Mouse (Mus musculus) liver, embryonic 11.5 days (tissue): ENCODE measurements at regions not wholly inside any gene's neighbourhood (a gene's known extent, or its start where the extent isn't known, plus 50 kb on each side); places are given as distances from the start of the nearest gene placed in this dataset.

Experiments used
- ATAC-seq: fragments of 200-750 bp; cut with Nextera tagmentation; replicated peaks from 2 replicates; pipeline ENCODE4 v1.8.0; 2017; ENCODE audit warnings: moderate number of reproducible peaks, mild to moderate bottlenecking, moderate TSS enrichment, moderate library complexity; ENCODE audit not compliant: low FRiP score
- DNase-seq: peaks from one replicate; pipeline ENCODE4 v3.0.0-alpha.2; 2017; ENCODE audit warnings: low spot score
- H3K27ac ChIP-seq: fragments of 300-500 bp; sonication (generic); 2 replicates; pipeline ENCODE4 v1.5.1; 2014; ENCODE audit warnings: mild to moderate bottlenecking, low read depth, low read length, control low read depth
- H3K27me3 ChIP-seq: fragments of 300-500 bp; sonication (generic); replicated peaks from 2 replicates; pipeline ENCODE4 v1.6.1; 2014; ENCODE audit warnings: low read length, mixed read lengths; ENCODE audit not compliant: control insufficient read depth, insufficient read depth
- H3K36me3 ChIP-seq: fragments of 300-500 bp; sonication (generic); 2 replicates; pipeline ENCODE4 v1.6.1; 2014; ENCODE audit warnings: mild to moderate bottlenecking, low read length, moderate library complexity, mixed read lengths; ENCODE audit not compliant: control insufficient read depth, insufficient read depth
- H3K4me1 ChIP-seq: fragments of 300-500 bp; sonication (generic); replicated peaks from 2 replicates; pipeline ENCODE4 v1.6.1; 2014; ENCODE audit warnings: low read length, mixed read lengths; ENCODE audit not compliant: control insufficient read depth, insufficient read depth
- H3K4me2 ChIP-seq: fragments of 300-500 bp; sonication (generic); 2 replicates; pipeline ENCODE4 v1.6.1; 2014; ENCODE audit warnings: mild to moderate bottlenecking, control low read depth, moderate library complexity
- H3K4me3 ChIP-seq: fragments of 300-500 bp; sonication (generic); 2 replicates; pipeline ENCODE4 v1.5.1; 2014; ENCODE audit warnings: low read depth, low read length, control low read depth
- H3K9ac ChIP-seq: fragments of 300-500 bp; sonication (generic); 2 replicates; pipeline ENCODE4 v1.6.1; 2014; ENCODE audit warnings: low read depth, low read length, control low read depth
- H3K9me3 ChIP-seq: fragments of 300-500 bp; sonication (generic); 2 replicates; pipeline ENCODE4 v1.6.1; 2016; ENCODE audit warnings: low read length, inconsistent platforms, mixed read lengths; ENCODE audit not compliant: control insufficient read depth
- WGBS: fragments of 180-500 bp; shearing (Covaris S2); extraction: QIAGEN DNeasy Blood & Tissue Kit; methylation state at CpG from one replicate; pipeline ENCODE4 v1.1.7; 2014; 5-methylcytosine and 5-hydroxymethylcytosine counted together

DNA sequence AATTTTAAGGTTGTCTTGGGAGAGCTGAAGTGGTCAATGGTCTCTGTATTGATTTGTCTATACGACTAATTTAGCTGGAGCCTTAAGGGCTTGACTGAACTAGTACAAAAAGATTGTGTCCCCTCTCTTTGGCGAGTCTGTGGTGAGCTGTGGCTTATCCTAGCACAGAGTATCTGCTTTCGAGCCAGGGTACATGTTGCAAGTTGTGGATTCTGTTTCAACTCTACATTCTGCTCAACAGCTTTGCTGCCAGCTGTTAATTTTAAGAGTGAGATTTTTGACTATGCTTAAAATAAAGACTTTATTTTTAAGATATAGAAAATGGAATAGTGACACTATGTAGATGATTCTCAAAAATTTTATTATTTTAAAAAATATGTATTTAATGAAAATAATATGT, 175.8 kb upstream of the Agbl1 start:
- ATAC-seq, result no peak
- Histone ChIP-seq H3K4me1 (no peaks in the 10 kb centered on the region), H3K36me3 (no peaks in the 10 kb centered on the region), H3K4me3 (no peak overlapping the region), H3K27ac (no peak overlapping the region), H3K4me2 (no peak overlapping the region), H3K9me3 (no peaks in the 10 kb centered on the region), H3K27me3 (no peaks in the 10 kb centered on the region), H3K9ac (no peak overlapping the region)
- WGBS, result 70% methylated on average over 3 of the region's 3 CpGs
- DNase-seq, result no peak

DNA sequence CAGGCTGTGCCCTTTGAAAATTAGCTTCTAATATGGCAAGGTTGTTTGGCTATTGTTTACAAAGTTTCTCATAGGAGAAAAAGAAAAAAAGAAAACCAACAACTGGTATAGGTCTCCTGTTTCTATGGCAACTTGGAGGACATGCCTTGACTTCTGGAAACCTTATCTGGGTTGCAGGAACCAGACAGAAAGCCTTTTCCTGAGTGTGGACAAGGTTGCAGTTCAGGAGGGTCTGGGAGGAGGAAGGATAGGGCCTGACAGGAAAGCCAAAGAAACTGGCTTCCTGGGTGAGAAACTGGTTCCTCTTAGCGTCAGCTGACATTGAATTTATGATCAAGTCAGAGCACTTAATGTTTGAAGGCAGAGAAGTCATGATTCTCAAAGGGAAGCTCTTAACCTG, 130.5 kb upstream of the Agbl1 start:
- ATAC-seq (no peak), DNase-seq (no peak)
- WGBS, result 37% methylated on average over 1 of the region's 1 CpGs
- Histone ChIP-seq H3K9me3 (no peaks in the 10 kb centered on the region), H3K27ac (no peak overlapping the region), H3K9ac (no peak overlapping the region), H3K4me1 (no peaks in the 10 kb centered on the region), H3K36me3 (no peaks in the 10 kb centered on the region), H3K4me3 (no peak overlapping the region), H3K27me3 (no peaks in the 10 kb centered on the region), H3K4me2 (no peak overlapping the region)

GRCm38 (mm10) chr7:76121242-76121844, 108.3 kb upstream of the Agbl1 start:
- H3K4me1 ChIP-seq, result no peaks in the 10 kb centered on the region
- no peaks in the 10 kb centered on the region for H3K9me3 ChIP-seq
- no peaks in the 10 kb centered on the region for H3K36me3 ChIP-seq
- no peak overlapping the region for H3K4me2 ChIP-seq
- no peaks in the 10 kb centered on the region for H3K27me3 ChIP-seq
- no peak overlapping the region for H3K4me3 ChIP-seq
- no peak overlapping the region for H3K9ac ChIP-seq
- DNase-seq (no peak), ATAC-seq (no peak)
- H3K27ac ChIP-seq, result no peak overlapping the region
- 83% methylated on average over 8 of the region's 8 CpGs for WGBS

DNA sequence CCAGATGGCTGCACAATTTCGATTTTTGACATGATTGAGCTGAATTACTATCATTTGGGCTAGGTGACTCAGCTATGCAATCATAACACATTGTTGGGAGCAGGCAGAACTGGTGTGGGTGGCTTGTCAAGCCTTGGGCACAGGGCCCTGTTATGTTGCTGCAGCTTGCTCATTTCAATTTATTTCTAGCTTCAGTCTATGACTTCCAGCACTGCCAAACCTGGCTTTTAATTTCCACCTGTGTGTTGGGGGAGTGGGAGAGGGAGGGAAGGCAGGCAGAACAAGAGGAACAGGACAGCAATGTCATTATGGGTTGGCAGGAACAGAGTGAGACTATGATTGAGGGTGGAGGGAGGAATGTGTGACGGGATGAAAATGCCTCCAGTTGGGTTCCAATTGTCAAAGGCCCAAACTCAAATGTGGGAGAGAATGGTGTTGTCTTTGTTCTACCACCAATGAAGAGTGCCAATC, 102.0 kb upstream of the Agbl1 start:
- no peak for DNase-seq
- Histone ChIP-seq H3K27me3 (no peaks in the 10 kb centered on the region), H3K27ac (no peak overlapping the region), H3K36me3 (no peaks in the 10 kb centered on the region), H3K9me3 (no peaks in the 10 kb centered on the region), H3K4me2 (no peak overlapping the region), H3K4me3 (no peak overlapping the region), H3K9ac (no peak overlapping the region), H3K4me1 (no peaks in the 10 kb centered on the region)
- WGBS, result 68% methylated on average over 2 of the region's 2 CpGs
- ATAC-seq, result no peak

DNA sequence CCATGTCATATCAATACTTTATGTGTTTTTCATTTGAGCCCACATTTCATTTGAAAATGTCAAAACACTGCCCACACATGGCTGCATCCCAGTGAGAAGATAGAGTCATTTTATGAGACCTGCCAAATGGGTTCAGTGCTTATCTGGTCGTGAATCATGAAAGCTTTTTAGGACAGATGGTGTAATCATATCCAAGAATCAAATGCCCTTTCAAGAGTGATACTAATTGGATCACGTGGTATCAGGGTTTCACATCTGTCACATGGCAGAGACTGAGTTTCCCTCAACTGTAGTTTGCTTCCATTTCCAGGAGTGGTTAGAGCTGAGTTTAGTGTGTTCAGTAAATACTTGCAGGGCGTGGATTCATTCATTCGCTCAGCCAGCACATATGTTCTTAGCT, 87.2 kb upstream of the Agbl1 start:
- H3K27me3 ChIP-seq, result no peaks in the 10 kb centered on the region
- WGBS, result 71% methylated on average over 4 of the region's 4 CpGs
- H3K9me3 ChIP-seq, result no peaks in the 10 kb centered on the region
- H3K27ac ChIP-seq, result no peak overlapping the region
- no peaks in the 10 kb centered on the region for H3K4me1 ChIP-seq
- ATAC-seq (no peak), DNase-seq (no peak)
- H3K4me2 ChIP-seq, result no peak overlapping the region
- H3K4me3 ChIP-seq, result no peak overlapping the region
- H3K36me3 ChIP-seq, result no peaks in the 10 kb centered on the region
- no peak overlapping the region for H3K9ac ChIP-seq

GRCm38 (mm10) chr7:76146385-76146784, 83.3 kb upstream of the Agbl1 start:
- H3K4me2 ChIP-seq, result no peak overlapping the region
- no peak overlapping the region for H3K9ac ChIP-seq
- no peaks in the 10 kb centered on the region for H3K4me1 ChIP-seq
- no peak overlapping the region for H3K27ac ChIP-seq
- H3K4me3 ChIP-seq, result no peak overlapping the region
- no peak for ATAC-seq
- DNase-seq, result no peak
- no peaks in the 10 kb centered on the region for H3K27me3 ChIP-seq
- H3K9me3 ChIP-seq, result no peaks in the 10 kb centered on the region
- no peaks in the 10 kb centered on the region for H3K36me3 ChIP-seq

DNA sequence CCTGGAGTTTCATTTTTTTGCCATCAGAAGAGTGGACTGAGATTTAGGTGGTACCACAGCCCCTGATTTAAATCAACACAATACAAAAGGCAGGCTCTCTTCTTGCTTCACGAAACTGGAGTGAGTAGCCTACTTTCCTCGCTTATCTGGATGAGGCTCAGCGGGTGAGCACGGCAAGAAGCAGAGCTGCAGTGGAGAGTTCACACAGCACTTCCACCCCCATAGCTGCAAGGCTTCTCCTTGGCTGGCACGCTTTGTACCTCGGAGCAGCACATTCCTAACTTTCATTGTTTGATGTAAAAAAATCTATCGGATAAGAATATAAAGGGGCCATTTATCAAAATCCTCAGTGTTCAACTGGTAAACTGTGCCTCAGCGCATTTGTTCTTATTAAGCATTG, 72.8 kb upstream of the Agbl1 start:
- Histone ChIP-seq H3K4me1 (no peaks in the 10 kb centered on the region), H3K27ac (no peak overlapping the region), H3K27me3 (no peaks in the 10 kb centered on the region), H3K36me3 (no peaks in the 10 kb centered on the region), H3K9me3 (no peaks in the 10 kb centered on the region), H3K4me3 (no peak overlapping the region), H3K9ac (no peak overlapping the region), H3K4me2 (no peak overlapping the region)
- 39% methylated on average over 8 of the region's 8 CpGs for WGBS
- ATAC-seq, result no peak
- no peak for DNase-seq

GRCm38 (mm10) chr7:76164191-76164590, 65.5 kb upstream of the Agbl1 start:
- Histone ChIP-seq H3K4me2 (no peak overlapping the region), H3K36me3 (no peaks in the 10 kb centered on the region), H3K9ac (no peak overlapping the region), H3K27ac (no peak overlapping the region), H3K4me1 (no peaks in the 10 kb centered on the region), H3K9me3 (no peaks in the 10 kb centered on the region), H3K27me3 (no peaks in the 10 kb centered on the region), H3K4me3 (no peak overlapping the region)
- DNase-seq, result no peak
- 86% methylated on average over 1 of the region's 1 CpGs for WGBS
- ATAC-seq, result no peak

GRCm38 (mm10) chr7:76164735-76165630, 64.7 kb upstream of the Agbl1 start:
- Histone ChIP-seq H3K27me3 (no peaks in the 10 kb centered on the region), H3K36me3 (no peaks in the 10 kb centered on the region), H3K9ac (no peak overlapping the region), H3K9me3 (no peaks in the 10 kb centered on the region), H3K4me1 (no peaks in the 10 kb centered on the region), H3K4me2 (no peak overlapping the region), H3K27ac (no peak overlapping the region), H3K4me3 (no peak overlapping the region)
- no peak for ATAC-seq
- 73% methylated on average over 5 of the region's 5 CpGs for WGBS
- no peak for DNase-seq
